Mouse (Mus musculus): ENCODE results near the gene 1190007I07Rik. TPM values are rescaled to one million over a fixed set of nuclear protein-coding genes. Genes with fewer than 3 reads are reported as not detected.

The 1190007I07Rik gene
- total and polyA plus RNA-seq, 2 experiments from 2014 or later, result 35.0 to 49.9 TPM

DNA sequence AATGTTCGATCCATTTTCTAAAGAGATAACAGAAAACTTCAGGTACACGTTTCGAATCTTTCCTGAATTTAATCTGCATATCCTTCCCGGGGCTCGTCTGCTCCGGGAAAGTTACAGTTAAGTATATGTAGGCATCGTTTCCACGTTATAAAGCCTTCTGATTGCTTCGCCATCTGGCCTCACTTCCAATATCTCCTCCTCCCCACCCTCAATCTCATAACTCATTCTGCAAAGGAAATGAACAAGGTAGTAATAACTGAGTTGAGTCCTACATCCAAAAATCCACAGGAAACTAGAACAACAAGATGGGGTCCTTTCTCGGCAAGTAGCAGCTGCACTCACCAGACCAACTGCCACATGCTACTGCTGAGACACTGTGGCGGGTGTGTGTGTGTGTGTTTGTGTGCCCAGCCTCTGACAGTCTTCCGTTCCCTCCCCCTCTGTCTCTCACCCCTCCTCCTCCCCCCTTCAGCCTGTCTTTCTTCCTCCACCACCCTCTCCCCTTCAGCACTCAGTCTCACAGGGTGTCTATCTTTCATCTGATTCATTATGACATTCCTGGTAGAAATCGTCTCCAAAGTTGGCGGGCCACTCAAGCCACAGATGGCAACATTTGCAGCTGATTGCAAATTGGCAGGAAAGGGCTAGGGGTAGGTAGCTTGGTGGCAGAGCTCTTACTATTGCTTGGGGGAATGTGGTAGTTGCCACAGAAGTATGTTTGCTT, 39.4 kb upstream of the 1190007I07Rik start:
- ATAC-seq (ENCODE audit: insufficient read depth, low read depth), result no peak
- no peak for DNase-seq (ENCODE audit: low spot score)
- H3K4me3 ChIP-seq (ENCODE audit: low read depth, low read length), result no peak overlapping the region
- H3K4me2 ChIP-seq (ENCODE audit: low read depth, low read length), result no peak overlapping the region
- H3K36me3 ChIP-seq (replicated peaks; ENCODE audit: control insufficient read depth, insufficient read depth, low read length), result no peaks in the 10 kb centered on the region
- TF ChIP-seq CTCF (IDR thresholded peaks at IDR 0.05; ENCODE audit: low read depth) (no peak), EP300 (IDR thresholded peaks at IDR 0.05; ENCODE audit: low read depth) (no peak)
- 67% methylated on average over 14 of the region's 14 CpGs for WGBS
- H3K4me1 ChIP-seq (ENCODE audit: control insufficient read depth, insufficient read depth), result peaks cover 5% of the 10 kb centered on the region; the same call in 1 of the 2 replicates
- H3K9ac ChIP-seq (replicated peaks; ENCODE audit: low read depth, low read length), result no peak overlapping the region
- no peaks in the 10 kb centered on the region for H3K9me3 ChIP-seq (replicated peaks; ENCODE audit: control insufficient read depth, low read length)
- no peaks in the 10 kb centered on the region for H3K27me3 ChIP-seq (ENCODE audit: control insufficient read depth, insufficient read depth, low read length)
- no peak overlapping the region; the same call in 1 of the 2 replicates for H3K27ac ChIP-seq (ENCODE audit: low read depth)

DNA sequence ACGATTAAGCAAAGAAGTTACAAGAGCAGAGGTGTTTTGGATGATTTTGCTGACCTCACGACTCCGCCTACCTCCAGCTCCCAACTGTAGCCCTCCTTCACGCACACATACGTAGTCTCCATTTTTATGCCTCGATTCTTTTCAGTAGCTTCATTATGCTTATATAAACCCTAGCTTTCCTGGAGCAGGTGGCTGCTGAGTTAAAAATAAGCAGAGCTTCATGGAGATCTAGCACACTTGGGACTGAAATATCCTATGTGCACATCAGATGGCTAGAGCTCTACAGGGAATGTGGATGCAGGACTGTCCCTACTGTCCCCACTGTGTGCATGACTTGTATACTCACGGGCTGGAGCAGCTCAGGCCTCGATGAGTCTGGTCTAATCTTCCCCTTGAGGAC, 38.8 kb upstream of the 1190007I07Rik start:
- WGBS, result 79% methylated on average over 8 of the region's 8 CpGs
- Histone ChIP-seq H3K4me3 (ENCODE audit: low read depth, low read length) (no peak overlapping the region), H3K4me2 (ENCODE audit: low read depth, low read length) (no peak overlapping the region), H3K27ac (ENCODE audit: low read depth) (no peak overlapping the region; the same call in 1 of the 2 replicates), H3K9me3 (replicated peaks; ENCODE audit: control insufficient read depth, low read length) (no peaks in the 10 kb centered on the region), H3K9ac (replicated peaks; ENCODE audit: low read depth, low read length) (no peak overlapping the region), H3K27me3 (ENCODE audit: control insufficient read depth, insufficient read depth, low read length) (no peaks in the 10 kb centered on the region), H3K36me3 (replicated peaks; ENCODE audit: control insufficient read depth, insufficient read depth, low read length) (no peaks in the 10 kb centered on the region), H3K4me1 (ENCODE audit: control insufficient read depth, insufficient read depth) (peaks cover 3% of the 10 kb centered on the region; the same call in 1 of the 2 replicates)
- no peak for ATAC-seq (ENCODE audit: insufficient read depth, low read depth)
- no peak for TF ChIP-seq CTCF (IDR thresholded peaks at IDR 0.05; ENCODE audit: low read depth)
- TF ChIP-seq EP300 (IDR thresholded peaks at IDR 0.05; ENCODE audit: low read depth), result no peak
- DNase-seq (ENCODE audit: low spot score), result no peak

- H3K4me3 ChIP-seq (ENCODE audit: low read depth, low read length), result no peak overlapping the region
- no peaks in the 10 kb centered on the region for H3K9me3 ChIP-seq (replicated peaks; ENCODE audit: control insufficient read depth, low read length)
- DNase-seq (ENCODE audit: low spot score) (no peak), ATAC-seq (ENCODE audit: insufficient read depth, low read depth) (no peak)
- no peak overlapping the region for H3K9ac ChIP-seq (replicated peaks; ENCODE audit: low read depth, low read length)
- H3K27ac ChIP-seq (ENCODE audit: low read depth), result no peak overlapping the region
- H3K36me3 ChIP-seq (replicated peaks; ENCODE audit: control insufficient read depth, insufficient read depth, low read length), result peaks cover 16% of the 10 kb centered on the region; the same call in 1 of the 2 replicates
- no peak overlapping the region for H3K4me2 ChIP-seq (ENCODE audit: low read depth, low read length)
- WGBS, result 73% methylated on average over 3 of the region's 3 CpGs
- TF ChIP-seq EP300 (IDR thresholded peaks at IDR 0.05; ENCODE audit: low read depth), result no peak
- TF ChIP-seq CTCF (IDR thresholded peaks at IDR 0.05; ENCODE audit: low read depth), result no peak
- no peaks in the 10 kb centered on the region for H3K4me1 ChIP-seq (ENCODE audit: control insufficient read depth, insufficient read depth)
- H3K27me3 ChIP-seq (ENCODE audit: control insufficient read depth, insufficient read depth, low read length), result no peaks in the 10 kb centered on the region
Observed at GRCm38 (mm10) chr10:82654581-82654980, 31.6 kb upstream of the 1190007I07Rik start.

DNA sequence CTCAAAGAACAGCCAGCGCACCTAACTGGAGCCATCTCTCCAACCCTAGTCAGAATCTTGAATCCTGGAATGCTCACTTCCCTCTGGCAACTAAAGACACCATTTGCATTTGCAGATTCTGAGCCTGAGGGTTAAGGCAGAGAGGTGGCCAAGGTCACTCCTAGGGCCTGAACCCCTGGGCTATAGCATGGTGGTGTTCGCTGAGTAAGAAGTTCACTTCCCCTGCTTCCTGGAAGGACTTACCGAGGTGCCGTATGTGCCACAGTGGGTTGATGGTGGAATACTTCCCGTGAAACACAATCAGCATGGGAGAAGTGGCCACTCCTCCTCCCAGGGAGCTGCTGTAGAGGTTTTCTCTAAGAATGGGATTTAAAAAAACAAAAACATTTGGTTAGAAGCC, 29.6 kb upstream of the 1190007I07Rik start:
- no peak overlapping the region for H3K4me3 ChIP-seq (ENCODE audit: low read depth, low read length)
- no peaks in the 10 kb centered on the region for H3K27me3 ChIP-seq (ENCODE audit: control insufficient read depth, insufficient read depth, low read length)
- TF ChIP-seq CTCF (IDR thresholded peaks at IDR 0.05; ENCODE audit: low read depth), result no peak
- TF ChIP-seq EP300 (IDR thresholded peaks at IDR 0.05; ENCODE audit: low read depth), result no peak
- H3K9ac ChIP-seq (replicated peaks; ENCODE audit: low read depth, low read length), result no peak overlapping the region
- no peaks in the 10 kb centered on the region for H3K9me3 ChIP-seq (replicated peaks; ENCODE audit: control insufficient read depth, low read length)
- H3K4me1 ChIP-seq (ENCODE audit: control insufficient read depth, insufficient read depth), result no peaks in the 10 kb centered on the region
- DNase-seq (ENCODE audit: low spot score) (no peak), ATAC-seq (ENCODE audit: insufficient read depth, low read depth) (no peak)
- WGBS, result 70% methylated on average over 5 of the region's 5 CpGs
- H3K36me3 ChIP-seq (replicated peaks; ENCODE audit: control insufficient read depth, insufficient read depth, low read length), result peaks cover 24% of the 10 kb centered on the region
- H3K27ac ChIP-seq (ENCODE audit: low read depth), result no peak overlapping the region
- no peak overlapping the region for H3K4me2 ChIP-seq (ENCODE audit: low read depth, low read length)

- H3K36me3 ChIP-seq (replicated peaks; ENCODE audit: control insufficient read depth, insufficient read depth, low read length), result peaks cover 36% of the 10 kb centered on the region
- no peak for ATAC-seq (ENCODE audit: insufficient read depth, low read depth)
- TF ChIP-seq EP300 (IDR thresholded peaks at IDR 0.05; ENCODE audit: low read depth) (no peak), CTCF (IDR thresholded peaks at IDR 0.05; ENCODE audit: low read depth) (no peak)
Observed at GRCm38 (mm10) chr10:82651221-82651620, 28.2 kb upstream of the 1190007I07Rik start.

More at GRCm38 (mm10) chr10:82651221-82651620, 28.2 kb upstream of the 1190007I07Rik start:
- no peak overlapping the region for H3K9ac ChIP-seq (replicated peaks; ENCODE audit: low read depth, low read length)
- H3K4me1 ChIP-seq (ENCODE audit: control insufficient read depth, insufficient read depth), result no peaks in the 10 kb centered on the region
- no peak overlapping the region for H3K4me3 ChIP-seq (ENCODE audit: low read depth, low read length)
- H3K27me3 ChIP-seq (ENCODE audit: control insufficient read depth, insufficient read depth, low read length), result no peaks in the 10 kb centered on the region
- H3K4me2 ChIP-seq (ENCODE audit: low read depth, low read length), result no peak overlapping the region
- H3K27ac ChIP-seq (ENCODE audit: low read depth), result no peak overlapping the region
- WGBS, result 74% methylated on average over 5 of the region's 5 CpGs
- H3K9me3 ChIP-seq (replicated peaks; ENCODE audit: control insufficient read depth, low read length), result no peaks in the 10 kb centered on the region
- no peak for DNase-seq (ENCODE audit: low spot score)
